Mouse (Mus musculus) hindlimb bud, embryonic 11.5 days (tissue): ENCODE measurements around the gene Vmn2r120.
"Not testable (repeated sequence)": the region's sequence is repeated elsewhere in the genome, so short reads cannot be mapped to it uniquely, and the experiment has no call there.

Experiments
- DNase-seq: peaks from one replicate; pipeline ENCODE4 v3.0.0-alpha.2; 2012; ENCODE audit warnings: low read depth, low spot score; ENCODE audit errors: extremely low spot score

The Vmn2r120 gene

GRCm38 (mm10) chr17:57545405-57545804, at the start of gene Vmn2r120:
Gene Vmn2r120 (minus strand): TSS chr17:57545505.
- no peak for DNase-seq

GRCm38 (mm10) chr17:57587273-57587672, 42.0 kb upstream of the Vmn2r120 start:
- DNase-seq, result not testable (repeated sequence)

GRCm38 (mm10) chr17:57574075-57574705, 28.9 kb upstream of the Vmn2r120 start:
- no peak for DNase-seq
